Mouse (Mus musculus) left cerebral cortex, postnatal 14 days (tissue): ENCODE results near the gene Rnaseh2b. TPM values are rescaled to one million over a fixed set of nuclear protein-coding genes. Genes with fewer than 3 reads are reported as not detected.

Experiments used
- DNase-seq, 2 experiments: peaks; one replicate each; pipeline ENCODE4 v3.0.0; 2021 to 2022; ENCODE audit warnings: low spot score in 2 of 2, mixed read lengths in 1 of 2
- intact Hi-C: fragments of 180-260 bp; cut with DNase I; formaldehyde crosslinking; loops from one replicate; pipeline ENCODE4 v1.15.1; 2025
- total RNA-seq, 2 experiments: library from RNA; stranded (reverse); gene quantifications; 2 replicates each; pipeline ENCODE4 v1.2.3; 2021

Rnaseh2b gene
- total RNA-seq, 2 experiments from 2014 or later = 13.8 to 18.0 TPM

GRCm38 (mm10) chr14:62300031-62300430, 7.6 kb downstream of the Rnaseh2b start:
- intact Hi-C loops = no loop called here
- no peak for DNase-seq

GRCm38 (mm10) chr14:62307555-62307954, 15.2 kb downstream of the Rnaseh2b start:
- intact Hi-C loops = no loop called here
- DNase-seq = peak in 1 of 2 experiments; percentile 30

- DNase-seq = no peak
- intact Hi-C loops = no loop called here
Observed at GRCm38 (mm10) chr14:62309026-62309425, 16.6 kb downstream of the Rnaseh2b start.

- intact Hi-C loops = no loop called here
- DNase-seq = no peak
Observed at GRCm38 (mm10) chr14:62311672-62312071, 19.3 kb downstream of the Rnaseh2b start.

GRCm38 (mm10) chr14:62322581-62323344, 30.4 kb downstream of the Rnaseh2b start:
- intact Hi-C loops = no loop called here
- no peak for DNase-seq

GRCm38 (mm10) chr14:62323457-62323856, 31.1 kb downstream of the Rnaseh2b start:
- intact Hi-C loops = no loop called here
- no peak for DNase-seq

GRCm38 (mm10) chr14:62324943-62325342, 32.6 kb downstream of the Rnaseh2b start:
- no peak for DNase-seq
- intact Hi-C loops = no loop called here

- intact Hi-C loops = no loop called here
- DNase-seq = no peak
Observed at GRCm38 (mm10) chr14:62326026-62326425, 33.6 kb downstream of the Rnaseh2b start.

- DNase-seq = no peak
- intact Hi-C loops = no loop called here
Observed at GRCm38 (mm10) chr14:62327171-62327570, 34.8 kb downstream of the Rnaseh2b start.

GRCm38 (mm10) chr14:62328606-62329005, 36.2 kb downstream of the Rnaseh2b start:
- DNase-seq = no peak
- intact Hi-C loops = no loop called here

- DNase-seq = no peak
- intact Hi-C loops = loop anchor here (5.0 to 10.0 kb wide), 3 partner anchors 128 to 757 kb away; partner anchors contain the start of gene Gucy1b2
Observed at GRCm38 (mm10) chr14:62329631-62330030, 37.2 kb downstream of the Rnaseh2b start.

- intact Hi-C loops = loop anchor here (5.0 to 10.0 kb wide), 3 partner anchors 126 to 759 kb away; partner anchors contain the start of gene Gucy1b2
- no peak for DNase-seq
Observed at GRCm38 (mm10) chr14:62331457-62331856, 39.1 kb downstream of the Rnaseh2b start.

- peak; percentile 80 to 85 for DNase-seq
- intact Hi-C loops = loop anchor here (5.0 to 10.0 kb wide), 3 partner anchors 125 to 760 kb away; partner anchors contain the start of gene Gucy1b2
Observed at GRCm38 (mm10) chr14:62331866-62332619, 39.7 kb downstream of the Rnaseh2b start.

GRCm38 (mm10) chr14:62333909-62334687, 41.7 kb downstream of the Rnaseh2b start:
- no peak for DNase-seq
- intact Hi-C loops = loop anchor here (5.0 to 10.0 kb wide), 3 partner anchors 123 to 762 kb away; partner anchors contain the start of gene Gucy1b2

- intact Hi-C loops = loop anchor here (10.0 kb wide), 1 partner anchor 694 kb away; no protein-coding TSS in a partner anchor
- DNase-seq = no peak
Observed at GRCm38 (mm10) chr14:62339196-62339595, 46.8 kb downstream of the Rnaseh2b start.

- intact Hi-C loops = no loop called here
- DNase-seq = no peak
Observed at GRCm38 (mm10) chr14:62341887-62342642, 49.7 kb downstream of the Rnaseh2b start.

GRCm38 (mm10) chr14:62342643-62343144, 50.3 kb downstream of the Rnaseh2b start:
- DNase-seq = no peak
- intact Hi-C loops = no loop called here

- DNase-seq = no peak
- intact Hi-C loops = no loop called here
Observed at GRCm38 (mm10) chr14:62346570-62346969, 54.2 kb downstream of the Rnaseh2b start.

GRCm38 (mm10) chr14:62347103-62347502, 54.7 kb downstream of the Rnaseh2b start:
- intact Hi-C loops = no loop called here
- no peak for DNase-seq
